ENCODE assay signal across 10 mouse cellular contexts in the genomic region with DNA sequence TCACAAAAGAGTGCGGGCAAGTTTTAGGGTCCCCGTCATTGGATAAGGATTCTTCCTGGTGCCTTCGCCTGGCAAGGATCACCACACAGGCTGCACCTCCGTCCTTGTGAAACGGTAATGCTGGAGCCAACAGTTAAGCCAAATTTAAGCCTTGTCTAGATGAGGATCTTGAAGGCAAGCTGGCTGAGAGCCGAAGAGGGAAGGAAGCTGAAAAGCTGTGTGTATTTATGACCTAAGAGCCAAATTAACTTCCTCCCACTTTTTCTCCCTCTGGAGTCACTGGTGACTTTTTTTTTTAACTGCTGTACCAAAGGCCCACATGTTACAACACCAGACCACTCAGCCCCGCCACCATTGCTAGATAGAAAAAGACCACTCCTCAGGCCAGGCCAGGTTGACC.
A peak's percentile ranks its signal among the peaks of the same experiment; 100 is the strongest.
DNase-seq lines count a peak whose midpoint lies in the region; ATAC-seq lines count a peak whose summit lies in the region.
"Had no signal": no experiment of that assay in that cellular context is flagged by ENCODE, and none has a peak within 500 bp of the region (broad histone marks: within the 10 kb centered on the region; RNA-seq: fewer than 3 reads in every experiment).

No protein-coding gene starts in this region.

- DNase-seq in layer of hippocampus, adult 9-11 months: peak; percentile 14
- no peak for DNase-seq in layer of hippocampus, adult 18-20 months (ENCODE audit: low spot score in 2 of 2)
- DNase-seq in kidney, postnatal 14 days: peak; percentile 68
- no peak for DNase-seq in layer of hippocampus, postnatal 14 days (ENCODE audit: low spot score in 2 of 2)
- no peak for DNase-seq in right cerebral cortex, adult 18-20 months
- DNase-seq: cerebellum, adult 9-11 months; retina, postnatal 1 day had no signal

- ATAC-seq in common myeloid progenitor, adult 5-6 weeks (replicated peaks; ENCODE audit: low read depth, poor library complexity, severe bottlenecking): peak; percentile 45; the same call in 1 of the 2 replicates
- peak; percentile 49 for ATAC-seq in megakaryocyte progenitor cell, adult 5-6 weeks (replicated peaks; ENCODE audit: poor library complexity)
- ATAC-seq: intestine, embryonic 16.5 days had no signal

Comparison
In these comparisons a context has a peak if more than half of its experiments do, and no peak if none do; other contexts are left out.
1. DNase-seq: peak in layer of hippocampus, adult 9-11 months (single experiment) and kidney, postnatal 14 days (single experiment); none in layer of hippocampus, adult 18-20 months (0 of 2), layer of hippocampus, postnatal 14 days (0 of 2) and right cerebral cortex, adult 18-20 months (single experiment).